Mouse (Mus musculus): ENCODE results near the gene Fbxo6. TPM values are rescaled to one million over a fixed set of nuclear protein-coding genes. Genes with fewer than 3 reads are reported as not detected.

Gene Fbxo6
- polyA plus RNA-seq, 1 experiment from 2014 or later: 14.2 TPM

- under 1% methylated on average over 30 of the region's 30 CpGs for WGBS
- H3K27me3 ChIP-seq: peaks cover 85% of the 10 kb centered on the region
- ATAC-seq: peak; percentile 63; the same call in 1 of the 2 replicates
- no peaks in the 10 kb centered on the region for H3K9me3 ChIP-seq (replicated peaks)
- H3K4me3 ChIP-seq: peak overlapping the region; percentile 32
- H3K27ac ChIP-seq: no peak overlapping the region
- H3K4me1 ChIP-seq: peaks cover 16% of the 10 kb centered on the region
- H3K36me3 ChIP-seq (ENCODE audit: poor library complexity, severe bottlenecking): no peaks in the 10 kb centered on the region
- peak overlapping the region; percentile 50 for H3K9ac ChIP-seq
- peak overlapping the region; percentile 53 for H3K4me2 ChIP-seq
Measured at GRCm38 (mm10) chr4:148173811-148174494, 22.0 kb upstream of the Fbxo6 start.

- Histone ChIP-seq H3K4me3 (no peak overlapping the region), H3K4me1 (peaks cover 23% of the 10 kb centered on the region), H3K27me3 (peaks cover 70% of the 10 kb centered on the region), H3K4me2 (no peak overlapping the region), H3K9me3 (replicated peaks) (no peaks in the 10 kb centered on the region), H3K36me3 (ENCODE audit: poor library complexity, severe bottlenecking) (no peaks in the 10 kb centered on the region), H3K9ac (no peak overlapping the region), H3K27ac (no peak overlapping the region)
- no peak for ATAC-seq
- WGBS: 5% methylated on average over 3 of the region's 3 CpGs
Measured at GRCm38 (mm10) chr4:148171261-148171660, 19.3 kb upstream of the Fbxo6 start.

- peaks cover 70% of the 10 kb centered on the region for H3K27me3 ChIP-seq
- H3K4me1 ChIP-seq: peaks cover 27% of the 10 kb centered on the region
- ATAC-seq: no peak
- WGBS: 0% methylated on average over 2 of the region's 2 CpGs
- H3K36me3 ChIP-seq (ENCODE audit: poor library complexity, severe bottlenecking): no peaks in the 10 kb centered on the region
- no peak overlapping the region for H3K27ac ChIP-seq
- no peak overlapping the region for H3K9ac ChIP-seq
- H3K9me3 ChIP-seq (replicated peaks): no peaks in the 10 kb centered on the region
- no peak overlapping the region for H3K4me3 ChIP-seq
- H3K4me2 ChIP-seq: no peak overlapping the region
Measured at GRCm38 (mm10) chr4:148170842-148171241, 18.9 kb upstream of the Fbxo6 start.

- Histone ChIP-seq H3K4me2 (no peak overlapping the region), H3K9ac (no peak overlapping the region), H3K4me1 (peaks cover 36% of the 10 kb centered on the region), H3K27ac (no peak overlapping the region), H3K27me3 (peaks cover 70% of the 10 kb centered on the region), H3K4me3 (no peak overlapping the region), H3K9me3 (replicated peaks) (no peaks in the 10 kb centered on the region), H3K36me3 (ENCODE audit: poor library complexity, severe bottlenecking) (no peaks in the 10 kb centered on the region)
- WGBS: 24% methylated on average over 15 of the region's 15 CpGs
- no peak for ATAC-seq
Measured at GRCm38 (mm10) chr4:148169586-148169985, 17.6 kb upstream of the Fbxo6 start.

GRCm38 (mm10) chr4:148168287-148168686 lies 16.3 kb upstream of the Fbxo6 start:
- Histone ChIP-seq H3K27me3 (peaks cover 70% of the 10 kb centered on the region), H3K9ac (no peak overlapping the region), H3K4me1 (peaks cover 32% of the 10 kb centered on the region), H3K27ac (no peak overlapping the region), H3K36me3 (ENCODE audit: poor library complexity, severe bottlenecking) (no peaks in the 10 kb centered on the region), H3K4me3 (no peak overlapping the region), H3K4me2 (no peak overlapping the region), H3K9me3 (replicated peaks) (no peaks in the 10 kb centered on the region)
- WGBS: 29% methylated on average over 7 of the region's 7 CpGs
- no peak for ATAC-seq

GRCm38 (mm10) chr4:148166986-148167385 lies 15.0 kb upstream of the Fbxo6 start:
- H3K9ac ChIP-seq: no peak overlapping the region

GRCm38 (mm10) chr4:148166431-148166830 lies 14.5 kb upstream of the Fbxo6 start:
- Histone ChIP-seq H3K27me3 (peaks cover 71% of the 10 kb centered on the region), H3K36me3 (ENCODE audit: poor library complexity, severe bottlenecking) (no peaks in the 10 kb centered on the region), H3K4me2 (peak overlapping the region; percentile 44), H3K27ac (0 out of 2 replicates have a peak overlapping the region, but pooled peaks have one; percentile 26), H3K9ac (no peak overlapping the region), H3K4me1 (peaks cover 30% of the 10 kb centered on the region), H3K4me3 (peak overlapping the region; percentile 4; the same call in 1 of the 2 replicates), H3K9me3 (replicated peaks) (no peaks in the 10 kb centered on the region)
- peak; percentile 54 for ATAC-seq
- 6% methylated on average over 10 of the region's 10 CpGs for WGBS

More at GRCm38 (mm10) chr4:148166986-148167385, 15.0 kb upstream of the Fbxo6 start:
- WGBS: 19% methylated on average over 3 of the region's 4 CpGs
- no peak for ATAC-seq
- Histone ChIP-seq H3K4me3 (peak overlapping the region; percentile 4; the same call in 1 of the 2 replicates), H3K4me2 (peak overlapping the region; percentile 44), H3K27ac (no peak overlapping the region), H3K27me3 (peaks cover 71% of the 10 kb centered on the region), H3K36me3 (ENCODE audit: poor library complexity, severe bottlenecking) (no peaks in the 10 kb centered on the region), H3K9me3 (replicated peaks) (no peaks in the 10 kb centered on the region), H3K4me1 (peaks cover 30% of the 10 kb centered on the region)

GRCm38 (mm10) chr4:148165551-148165950 lies 13.6 kb upstream of the Fbxo6 start:
- no peak for ATAC-seq
- peaks cover 79% of the 10 kb centered on the region for H3K27me3 ChIP-seq
- no peak overlapping the region for H3K4me3 ChIP-seq
- H3K9ac ChIP-seq: no peak overlapping the region
- 5% methylated on average over 17 of the region's 17 CpGs for WGBS
- no peak overlapping the region for H3K4me2 ChIP-seq
- no peak overlapping the region for H3K27ac ChIP-seq
- peaks cover 37% of the 10 kb centered on the region for H3K4me1 ChIP-seq
- no peaks in the 10 kb centered on the region for H3K9me3 ChIP-seq (replicated peaks)
- H3K36me3 ChIP-seq (ENCODE audit: poor library complexity, severe bottlenecking): no peaks in the 10 kb centered on the region

- ATAC-seq: no peak
- 1% methylated on average over 16 of the region's 16 CpGs for WGBS
- peak overlapping the region; percentile 52; the same call in 1 of the 2 replicates for H3K9ac ChIP-seq
- peak overlapping the region; percentile 34 for H3K4me3 ChIP-seq
- H3K9me3 ChIP-seq (replicated peaks): no peaks in the 10 kb centered on the region
- peaks cover 74% of the 10 kb centered on the region for H3K27me3 ChIP-seq
- no peaks in the 10 kb centered on the region for H3K36me3 ChIP-seq (ENCODE audit: poor library complexity, severe bottlenecking)
- no peak overlapping the region for H3K27ac ChIP-seq
- H3K4me1 ChIP-seq: peaks cover 41% of the 10 kb centered on the region
- H3K4me2 ChIP-seq: peak overlapping the region; percentile 58
Measured at GRCm38 (mm10) chr4:148164461-148164860, 12.5 kb upstream of the Fbxo6 start.

- Histone ChIP-seq H3K4me3 (peak overlapping the region; percentile 34), H3K4me2 (peak overlapping the region; percentile 58), H3K27me3 (peaks cover 71% of the 10 kb centered on the region), H3K9ac (peak overlapping the region; percentile 52), H3K36me3 (ENCODE audit: poor library complexity, severe bottlenecking) (no peaks in the 10 kb centered on the region), H3K9me3 (replicated peaks) (no peaks in the 10 kb centered on the region), H3K4me1 (peaks cover 43% of the 10 kb centered on the region), H3K27ac (no peak overlapping the region)
- ATAC-seq: peak; percentile 22
- under 1% methylated on average over 29 of the region's 29 CpGs for WGBS
Measured at GRCm38 (mm10) chr4:148164002-148164439, 12.1 kb upstream of the Fbxo6 start.

- Histone ChIP-seq H3K9ac (peak within 1 kb of the TSS; percentile 75), H3K9me3 (replicated peaks) (no peaks in the 10 kb centered on the region), H3K36me3 (ENCODE audit: poor library complexity, severe bottlenecking) (peaks cover 23% of the 10 kb centered on the region), H3K27me3 (peaks cover 55% of the 10 kb centered on the region), H3K4me3 (peak within 1 kb of the TSS; percentile 61), H3K4me2 (peak within 1 kb of the TSS; percentile 87), H3K27ac (peak within 1 kb of the TSS; percentile 82), H3K4me1 (peaks cover 44% of the 10 kb centered on the region)
- peak; percentile 76 for ATAC-seq
- under 1% methylated on average over 34 of the region's 43 CpGs for WGBS
Measured at GRCm38 (mm10) chr4:148160436-148161390, 8.8 kb upstream of the Fbxo6 start, which contains the start of the genes Fbxo44 and Fbxo2. Fbxo44 (minus strand) TSS chr4:148160482. Fbxo2 (plus strand) TSS chr4:148160621.
